Comparison of ENCODE assay signal across 15 mouse cellular contexts in genomic region chr3:146410114-146410513, GRCm38 (mm10). TPM values are rescaled to one million over a fixed set of nuclear protein-coding genes. Genes with fewer than 3 reads are reported as not detected.
A peak's percentile ranks its signal among the peaks of the same experiment; 100 is the strongest.
DNase-seq lines count a peak whose midpoint lies in the region; ATAC-seq lines count a peak whose summit lies in the region.
"Had no signal": no experiment of that assay in that cellular context is flagged by ENCODE, and none has a peak within 500 bp of the region (broad histone marks: within the 10 kb centered on the region; RNA-seq: fewer than 3 reads in every experiment).

No protein-coding gene starts in this region.

- H3K27ac ChIP-seq in liver, embryonic 15.5 days (replicated peaks) = peak overlapping the region; percentile 75
- H3K27ac ChIP-seq: embryonic facial prominence, embryonic 12.5 days had no signal

- WGBS in liver, embryonic 15.5 days (ENCODE audit: insufficient replicate concordance) = 45% methylated on average over 7 of the region's 7 CpGs

- peak; percentile 16 for DNase-seq in lung, postnatal 36 days
- DNase-seq in lung, postnatal 10 days = no peak
- no peak for DNase-seq in gastrocnemius, postnatal 36 days
- DNase-seq in adrenal gland, postnatal 4 days (ENCODE audit: low spot score in 2 of 2) = no peak
- DNase-seq in gastrocnemius, adult 18-20 months (ENCODE audit: low spot score) = no peak
- DNase-seq: cerebellum, postnatal 36 days; heart, adult 11 months; heart, postnatal 14 days; kidney, adult 9 months; lung, postnatal 14 days; midbrain, embryonic 14.5 days had no signal

- peaks cover 97% of the 10 kb centered on the region for H3K4me1 ChIP-seq in liver, embryonic 15.5 days (replicated peaks)

- H3K36me3 ChIP-seq in liver, embryonic 15.5 days (replicated peaks) = peaks cover 77% of the 10 kb centered on the region
- H3K36me3 ChIP-seq: embryonic facial prominence, embryonic 12.5 days had no signal

- H3K4me3 ChIP-seq in liver, embryonic 15.5 days (replicated peaks) = 0 out of 2 replicates have a peak overlapping the region, but pooled peaks have one; percentile 5
- H3K4me3 ChIP-seq: embryonic facial prominence, embryonic 12.5 days had no signal

- intact Hi-C loops in gastrocnemius, postnatal 36 days (cut with DNase I) = no loop called here

- H3K9ac ChIP-seq in liver, embryonic 15.5 days = no peak overlapping the region
- H3K9ac ChIP-seq: embryonic facial prominence, embryonic 12.5 days had no signal

- H3K27me3 ChIP-seq in liver, embryonic 15.5 days = no peaks in the 10 kb centered on the region
- H3K27me3 ChIP-seq: embryonic facial prominence, embryonic 12.5 days had no signal

- no peaks in the 10 kb centered on the region for H3K9me3 ChIP-seq in liver, embryonic 15.5 days (replicated peaks)
- H3K9me3 ChIP-seq: embryonic facial prominence, embryonic 12.5 days had no signal

- H3K4me2 ChIP-seq in liver, embryonic 15.5 days = peak overlapping the region; percentile 94
- H3K4me2 ChIP-seq: embryonic facial prominence, embryonic 12.5 days had no signal

- peak; percentile 61 for ATAC-seq in granulocyte monocyte progenitor cell, adult 5-6 weeks (replicated peaks; ENCODE audit: poor library complexity, severe bottlenecking)
- ATAC-seq in liver, embryonic 15.5 days (ENCODE audit: insufficient read depth) = peak; percentile 12
- ATAC-seq: hindbrain, embryonic 16.5 days had no signal

RNA-seq across cellular contexts. Expression of gene Ssx2ip, which starts 5.7 kb away (rescaled TPM):
- 7.6 and 13.9 TPM in 2 replicates for total RNA-seq in granulocyte monocyte progenitor cell, adult 5-6 weeks (2014; fragmentation: Nextera tagmentation)
- 17.7 and 19.8 TPM in 2 replicates for total RNA-seq in granulocyte monocyte progenitor cell, adult 5-6 weeks (2017)
- polyA plus RNA-seq in liver, embryonic 15.5 days (2015; fragmentation: Nextera tagmentation; extraction: Ambion mirVana) = 81.7 and 84.5 TPM in 2 replicates
- total RNA-seq in gastrocnemius, postnatal 36 days (2021) = 10 to 100 TPM; 25.9 to 33.6 TPM
- total RNA-seq in adrenal gland, postnatal 4 days (2021) = 10 to 100 TPM; 15.5 to 19.5 TPM
- 10 to 100 TPM; 26.8 to 30.2 TPM for total RNA-seq in gastrocnemius, adult 18-20 months (2021)

RNA-seq across cellular contexts. Expression of gene Ctbs, which starts 39.5 kb away (rescaled TPM):
- 4.7 and 10.5 TPM in 2 replicates for total RNA-seq in granulocyte monocyte progenitor cell, adult 5-6 weeks (2014; fragmentation: Nextera tagmentation)
- total RNA-seq in granulocyte monocyte progenitor cell, adult 5-6 weeks (2017) = 7.3 and 10.9 TPM in 2 replicates
- polyA plus RNA-seq in liver, embryonic 15.5 days (2015; fragmentation: Nextera tagmentation; extraction: Ambion mirVana) = 5.3 and 5.4 TPM in 2 replicates
- 1 to 10 TPM; 4.0 to 5.7 TPM for total RNA-seq in gastrocnemius, postnatal 36 days (2021)
- 10 to 100 TPM; 16.9 to 21.7 TPM for total RNA-seq in adrenal gland, postnatal 4 days (2021)
- 1 to 10 TPM; 3.6 to 4.9 TPM for total RNA-seq in gastrocnemius, adult 18-20 months (2021)
